Mouse (Mus musculus) cerebellum, postnatal 36 days (tissue): ENCODE measurements around the gene E330034G19Rik.

ENCODE experiments used
- DNase-seq, 2 experiments: peaks; one replicate each; pipeline ENCODE4 v3.0.0; 2021 to 2022; ENCODE audit warnings: mixed read lengths in 2 of 2

E330034G19Rik gene

GRCm38 (mm10) chr14:24358295-24358951 is 65.4 kb downstream of the E330034G19Rik start:
- peak; percentile 37 to 45 for DNase-seq
